Comparison of ENCODE assay signal across 8 mouse cellular contexts in genomic region chr14:23885539-23885938, GRCm38 (mm10).
DNase-seq lines count a peak whose midpoint lies in the region; ATAC-seq lines count a peak whose summit lies in the region.

No protein-coding gene starts in this region.

- no peak overlapping the region for H3K4me2 ChIP-seq in intestine, embryonic 15.5 days (replicated peaks)
- H3K4me2 ChIP-seq in intestine, embryonic 16.5 days (ENCODE audit: low read depth, low read length), result no peak overlapping the region
- H3K4me2 ChIP-seq in heart, embryonic 16.5 days (ENCODE audit: low read depth, low read length), result no peak overlapping the region
- H3K4me2 ChIP-seq in lung, embryonic 16.5 days (ENCODE audit: low read depth, low read length), result no peak overlapping the region

- no peaks in the 10 kb centered on the region for H3K9me3 ChIP-seq in intestine, embryonic 15.5 days
- H3K9me3 ChIP-seq in intestine, embryonic 16.5 days (ENCODE audit: control insufficient read depth, low read length), result no peaks in the 10 kb centered on the region
- H3K9me3 ChIP-seq in heart, embryonic 16.5 days (replicated peaks; ENCODE audit: control insufficient read depth, low read length), result no peaks in the 10 kb centered on the region
- H3K9me3 ChIP-seq in lung, embryonic 16.5 days (ENCODE audit: control insufficient read depth, low read length), result no peaks in the 10 kb centered on the region

- H3K4me3 ChIP-seq in intestine, embryonic 15.5 days (replicated peaks), result no peak overlapping the region
- H3K4me3 ChIP-seq in intestine, embryonic 16.5 days (ENCODE audit: low read length), result no peak overlapping the region
- no peak overlapping the region for H3K4me3 ChIP-seq in heart, embryonic 16.5 days (ENCODE audit: low read length)
- no peak overlapping the region for H3K4me3 ChIP-seq in lung, embryonic 16.5 days (ENCODE audit: low read length)

- peak; percentile 65 for ATAC-seq in intestine, embryonic 15.5 days
- ATAC-seq in intestine, embryonic 16.5 days, result no peak
- ATAC-seq in heart, embryonic 16.5 days (replicated peaks; ENCODE audit: extremely low read depth, insufficient read depth, low FRiP score), result peak; percentile 41; the same call in 1 of the 2 replicates
- peak; percentile 20; the same call in 1 of the 2 replicates for ATAC-seq in lung, embryonic 16.5 days (ENCODE audit: low read depth)

- no peak overlapping the region for H3K27ac ChIP-seq in intestine, embryonic 15.5 days
- no peak overlapping the region for H3K27ac ChIP-seq in intestine, embryonic 16.5 days (ENCODE audit: low read length)
- no peak overlapping the region for H3K27ac ChIP-seq in heart, embryonic 16.5 days (ENCODE audit: low read length)
- no peak overlapping the region for H3K27ac ChIP-seq in lung, embryonic 16.5 days (ENCODE audit: low read length)

- no peak overlapping the region for H3K9ac ChIP-seq in intestine, embryonic 15.5 days
- H3K9ac ChIP-seq in intestine, embryonic 16.5 days (ENCODE audit: low read depth, low read length), result no peak overlapping the region
- H3K9ac ChIP-seq in heart, embryonic 16.5 days (ENCODE audit: low read length), result no peak overlapping the region
- H3K9ac ChIP-seq in lung, embryonic 16.5 days (ENCODE audit: low read length), result no peak overlapping the region

- H3K4me1 ChIP-seq in intestine, embryonic 15.5 days (replicated peaks), result no peaks in the 10 kb centered on the region
- H3K4me1 ChIP-seq in intestine, embryonic 16.5 days (ENCODE audit: control insufficient read depth, insufficient read depth, low read length), result peaks cover 3% of the 10 kb centered on the region; the same call in 1 of the 2 replicates
- H3K4me1 ChIP-seq in heart, embryonic 16.5 days (ENCODE audit: control insufficient read depth, insufficient read depth, low read length), result no peaks in the 10 kb centered on the region; the same call in 1 of the 2 replicates
- H3K4me1 ChIP-seq in lung, embryonic 16.5 days (replicated peaks; ENCODE audit: control insufficient read depth, insufficient read depth, low read length), result no peaks in the 10 kb centered on the region

- WGBS in intestine, embryonic 15.5 days, result 32% methylated on average over 6 of the region's 6 CpGs
- WGBS in intestine, embryonic 16.5 days, result 32% methylated on average over 6 of the region's 6 CpGs
- WGBS in heart, embryonic 16.5 days, result 17% methylated on average over 6 of the region's 6 CpGs
- 27% methylated on average over 6 of the region's 6 CpGs for WGBS in lung, embryonic 16.5 days

- no peaks in the 10 kb centered on the region for H3K36me3 ChIP-seq in intestine, embryonic 15.5 days
- H3K36me3 ChIP-seq in intestine, embryonic 16.5 days (ENCODE audit: control insufficient read depth, insufficient read depth, low read length), result no peaks in the 10 kb centered on the region
- H3K36me3 ChIP-seq in heart, embryonic 16.5 days (ENCODE audit: control insufficient read depth, insufficient read depth), result no peaks in the 10 kb centered on the region
- no peaks in the 10 kb centered on the region for H3K36me3 ChIP-seq in lung, embryonic 16.5 days (ENCODE audit: control insufficient read depth, insufficient read depth, low read length)

- H3K27me3 ChIP-seq in intestine, embryonic 15.5 days (replicated peaks), result no peaks in the 10 kb centered on the region
- no peaks in the 10 kb centered on the region for H3K27me3 ChIP-seq in intestine, embryonic 16.5 days (replicated peaks; ENCODE audit: control insufficient read depth, insufficient read depth, low read length)
- H3K27me3 ChIP-seq in heart, embryonic 16.5 days (ENCODE audit: control insufficient read depth, insufficient read depth, low read length), result no peaks in the 10 kb centered on the region
- H3K27me3 ChIP-seq in lung, embryonic 16.5 days (ENCODE audit: control insufficient read depth, insufficient read depth, low read depth, low read length), result no peaks in the 10 kb centered on the region

- DNase-seq in adrenal gland, postnatal 14 days, result peak; percentile 85
- peak; percentile 44 for DNase-seq in urinary bladder, postnatal 25 days (ENCODE audit: low spot score)
- DNase-seq in cerebellum, adult 9-11 months, result no peak
- DNase-seq in MN1 (ENCODE audit: low spot score), result no peak

Comparison
In these comparisons a context has a peak if more than half of its experiments do, and no peak if none do; other contexts are left out.
1. DNase-seq: peak in adrenal gland, postnatal 14 days (single experiment) and urinary bladder, postnatal 25 days (single experiment); none in cerebellum, adult 9-11 months (single experiment) and MN1 (single experiment).